Mouse (Mus musculus) stomach, postnatal 0 days (tissue): ENCODE results near the gene Pdhx. TPM values are rescaled to one million over a fixed set of nuclear protein-coding genes. Genes with fewer than 3 reads are reported as not detected.

Experiments used
- ATAC-seq: fragments of 200-750 bp; cut with Nextera tagmentation; 2 replicates; pipeline ENCODE4 v1.8.0; 2017; ENCODE audit not compliant: low FRiP score, low TSS enrichment
- DNase-seq: peaks from one replicate; pipeline ENCODE4 v3.0.0-alpha.2; 2016; ENCODE audit warnings: low spot score
- H3K27ac ChIP-seq: fragments of 300-500 bp; sonication (generic); replicated peaks from 2 replicates; pipeline ENCODE4 v1.5.1; 2014; ENCODE audit warnings: mild to moderate bottlenecking, control low read depth
- H3K27me3 ChIP-seq: fragments of 300-500 bp; sonication (generic); 2 replicates; pipeline ENCODE4 v1.6.1; 2014; ENCODE audit warnings: low read length; ENCODE audit not compliant: control insufficient read depth, insufficient read depth
- H3K36me3 ChIP-seq: fragments of 300-500 bp; sonication (generic); 2 replicates; pipeline ENCODE4 v1.6.1; 2014; ENCODE audit warnings: low read length, mixed read lengths; ENCODE audit not compliant: control insufficient read depth, insufficient read depth
- H3K4me1 ChIP-seq: fragments of 300-500 bp; sonication (generic); replicated peaks from 2 replicates; pipeline ENCODE4 v1.6.1; 2014; ENCODE audit warnings: antibody characterized with exemption; ENCODE audit not compliant: control insufficient read depth, insufficient read depth
- H3K4me2 ChIP-seq: fragments of 300-500 bp; sonication (generic); replicated peaks from 2 replicates; pipeline ENCODE4 v1.6.1; 2014; ENCODE audit warnings: low read depth, mild to moderate bottlenecking, control low read depth, moderate library complexity
- H3K4me3 ChIP-seq: fragments of 300-500 bp; sonication (generic); 2 replicates; pipeline ENCODE4 v1.5.1; 2014; ENCODE audit warnings: low read depth, low read length, control low read depth
- H3K9ac ChIP-seq: fragments of 300-500 bp; sonication (generic); 2 replicates; pipeline ENCODE4 v1.6.1; 2014; ENCODE audit warnings: mild to moderate bottlenecking, low read length, control low read depth, mixed read lengths
- H3K9me3 ChIP-seq: fragments of 300-500 bp; sonication (generic); 2 replicates; pipeline ENCODE4 v1.6.1; 2016; ENCODE audit warnings: low read length; ENCODE audit not compliant: control insufficient read depth
- CTCF ChIP-seq: IDR thresholded peaks from 2 replicates; pipeline ENCODE4 v1.5.1; 2016; ENCODE audit warnings: antibody characterized with exemption, low read depth, mild to moderate bottlenecking, moderate library complexity
- EP300 ChIP-seq: optimal IDR thresholded peaks from 2 replicates; pipeline ENCODE3; 2016; ENCODE audit warnings: antibody characterized with exemption
- WGBS: fragments of 180-500 bp; shearing (Covaris S2); extraction: QIAGEN DNeasy Blood & Tissue Kit; methylation state at CpG from one replicate; pipeline ENCODE4 v1.1.7; 2014; 5-methylcytosine and 5-hydroxymethylcytosine counted together
- polyA plus RNA-seq: library from polyadenylated mRNA; unstranded; fragments of >200 nt; fragmentation: Nextera tagmentation; extraction: Ambion mirVana; gene quantifications from 2 replicates; pipeline ENCODE4 v1.2.1, GENCODE M21; 2015

Gene Pdhx
- polyA plus RNA-seq, 1 experiment from 2014 or later = 24.7 TPM

DNA sequence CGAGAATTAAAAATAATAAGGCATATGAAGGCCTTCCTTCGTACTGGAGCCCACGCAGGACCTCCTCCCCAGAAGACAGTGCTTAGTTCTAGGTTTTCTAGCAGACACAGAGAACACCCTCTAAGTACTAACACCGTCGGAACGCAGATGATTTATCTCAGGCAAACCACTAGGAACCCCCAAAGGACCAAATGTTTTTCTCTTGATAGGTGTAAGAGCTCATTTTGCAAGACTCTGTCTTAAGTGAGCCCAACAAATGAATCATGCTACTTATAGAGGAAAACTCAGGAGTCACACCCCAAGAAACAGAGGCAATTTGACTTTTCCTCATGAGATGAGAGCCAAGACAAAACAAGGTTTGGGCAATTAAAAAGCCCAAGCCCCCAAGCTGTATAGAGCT is 80.9 kb downstream of the Pdhx start:
- DNase-seq = no peak
- whole genome bisulfite sequencing = 79% methylated on average over 6 of the region's 6 CpGs
- no peak overlapping the region for H3K27ac ChIP-seq
- no peak overlapping the region for H3K9ac ChIP-seq
- H3K9me3 ChIP-seq = no peaks in the 10 kb centered on the region
- no peak overlapping the region for H3K4me2 ChIP-seq
- no peak overlapping the region for H3K4me3 ChIP-seq
- H3K36me3 ChIP-seq = no peaks in the 10 kb centered on the region
- ATAC-seq = no peak
- no peaks in the 10 kb centered on the region for H3K4me1 ChIP-seq
- TF ChIP-seq EP300 = no peak
- no peak for TF ChIP-seq CTCF
- H3K27me3 ChIP-seq = no peaks in the 10 kb centered on the region

DNA sequence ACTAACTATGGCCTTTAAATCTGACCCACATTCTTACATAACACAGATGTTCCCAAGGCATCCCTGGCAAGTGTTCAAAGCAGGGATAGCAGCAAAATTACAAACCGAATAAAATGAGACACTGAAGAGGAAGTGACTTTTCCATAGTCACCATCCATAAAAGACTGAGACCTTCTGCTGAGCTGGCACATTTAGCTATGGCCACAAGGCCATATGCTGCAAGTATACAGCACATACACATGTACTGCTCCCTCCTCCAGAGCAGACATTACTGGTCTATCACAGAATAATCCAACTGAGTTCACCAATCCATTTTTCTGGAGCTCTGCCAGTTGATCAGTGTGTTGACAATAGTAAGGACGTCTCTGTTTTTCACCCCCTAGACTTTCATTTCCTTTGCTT is 83.0 kb downstream of the Pdhx start:
- Histone ChIP-seq H3K4me2 (no peak overlapping the region), H3K9me3 (no peaks in the 10 kb centered on the region), H3K27me3 (no peaks in the 10 kb centered on the region), H3K4me3 (no peak overlapping the region), H3K9ac (no peak overlapping the region), H3K4me1 (no peaks in the 10 kb centered on the region), H3K36me3 (no peaks in the 10 kb centered on the region), H3K27ac (no peak overlapping the region)
- ATAC-seq (no peak), DNase-seq (no peak)
- no peak for TF ChIP-seq EP300
- no peak for TF ChIP-seq CTCF
- WGBS = 29% methylated on average over 2 of the region's 2 CpGs

DNA sequence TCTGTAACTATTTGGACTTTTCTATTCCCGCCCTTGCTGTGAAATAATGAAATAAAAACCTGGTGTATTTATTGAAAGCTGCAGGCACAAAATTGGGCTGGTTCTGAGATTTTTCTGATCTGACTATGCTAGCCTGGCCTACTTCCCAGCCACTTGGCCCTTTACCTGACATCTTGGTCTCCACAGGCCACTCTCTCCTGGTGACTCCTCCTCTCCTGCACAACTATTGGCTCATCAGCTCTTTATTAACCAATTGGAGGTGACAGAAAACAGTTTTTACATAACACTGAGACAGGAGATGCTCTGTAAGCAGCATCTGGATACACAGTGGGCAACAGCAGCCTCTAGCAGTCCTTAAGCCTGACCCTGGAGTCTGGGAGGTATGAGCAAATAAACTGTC is 83.9 kb downstream of the Pdhx start:
- DNase-seq (no peak), ATAC-seq (no peak)
- H3K9me3 ChIP-seq = no peaks in the 10 kb centered on the region
- TF ChIP-seq CTCF (no peak), EP300 (no peak)
- H3K4me2 ChIP-seq = no peak overlapping the region
- WGBS = 89% methylated on average over 1 of the region's 1 CpGs
- H3K4me3 ChIP-seq = no peak overlapping the region
- no peaks in the 10 kb centered on the region for H3K27me3 ChIP-seq
- no peak overlapping the region for H3K27ac ChIP-seq
- H3K4me1 ChIP-seq = no peaks in the 10 kb centered on the region
- H3K9ac ChIP-seq = no peak overlapping the region
- no peaks in the 10 kb centered on the region for H3K36me3 ChIP-seq

DNA sequence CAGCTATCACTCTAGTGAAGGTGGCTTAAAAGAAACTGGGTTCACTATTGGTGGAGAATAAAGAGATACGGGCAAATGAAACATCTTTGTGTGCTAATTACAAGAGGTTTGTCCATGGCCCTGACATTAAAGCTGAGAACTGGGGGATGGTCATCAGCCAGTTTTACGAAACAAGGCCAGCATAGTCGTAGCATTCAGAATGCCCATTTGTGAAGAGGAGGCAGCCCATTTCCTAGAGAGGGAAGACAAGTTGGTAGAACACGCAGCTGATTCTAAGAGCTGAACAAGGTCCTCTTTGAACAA is 85.7 kb downstream of the Pdhx start:
- no peaks in the 10 kb centered on the region for H3K4me1 ChIP-seq
- H3K4me3 ChIP-seq = no peak overlapping the region
- no peak for ATAC-seq
- H3K27me3 ChIP-seq = no peaks in the 10 kb centered on the region
- no peak for DNase-seq
- no peaks in the 10 kb centered on the region for H3K9me3 ChIP-seq
- TF ChIP-seq EP300 (no peak), CTCF (no peak)
- 89% methylated on average over 4 of the region's 4 CpGs for WGBS
- no peaks in the 10 kb centered on the region for H3K36me3 ChIP-seq
- H3K4me2 ChIP-seq = no peak overlapping the region
- H3K27ac ChIP-seq = no peak overlapping the region
- H3K9ac ChIP-seq = no peak overlapping the region

DNA sequence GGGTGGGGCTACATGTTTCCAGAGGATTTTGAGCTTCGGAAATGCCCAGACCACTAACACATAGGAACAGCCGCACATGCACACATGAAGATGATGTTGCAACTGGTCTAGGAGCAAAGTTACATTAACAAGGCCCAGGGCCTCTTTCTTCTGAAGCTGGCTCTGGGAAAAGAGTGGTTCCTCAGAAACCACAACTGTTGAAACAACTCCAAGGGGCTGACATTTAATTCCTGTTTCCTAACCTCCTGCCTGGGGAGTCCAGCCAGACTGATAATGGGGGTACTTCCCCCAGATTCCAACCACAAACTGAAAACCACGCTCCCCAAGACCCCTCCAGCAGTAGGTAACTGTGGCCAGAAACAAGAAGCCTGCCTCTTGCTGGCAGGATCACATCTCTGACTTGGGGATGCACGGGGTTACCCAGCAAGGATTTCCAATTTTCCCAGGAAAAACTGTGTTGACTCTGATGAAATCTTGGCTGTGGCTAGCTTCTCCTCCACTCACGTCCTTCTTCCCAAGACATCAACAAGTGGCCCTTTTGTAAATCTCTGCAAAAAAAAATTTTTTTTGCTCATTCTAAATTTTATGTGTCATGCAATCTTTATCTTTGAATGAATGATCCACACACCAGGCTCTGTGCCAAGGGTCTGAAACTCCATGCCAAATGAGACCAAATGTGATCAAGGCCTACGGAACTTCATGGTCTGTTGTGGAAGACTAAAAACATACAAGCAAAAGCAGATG is 86.2 kb downstream of the Pdhx start:
- H3K9me3 ChIP-seq = no peaks in the 10 kb centered on the region
- TF ChIP-seq CTCF (no peak), EP300 (no peak)
- H3K4me3 ChIP-seq = no peak overlapping the region
- H3K27me3 ChIP-seq = no peaks in the 10 kb centered on the region
- H3K9ac ChIP-seq = no peak overlapping the region
- H3K4me1 ChIP-seq = no peaks in the 10 kb centered on the region
- H3K4me2 ChIP-seq = no peak overlapping the region
- H3K27ac ChIP-seq = 0 out of 2 replicates have a peak overlapping the region, but pooled peaks have one; percentile 13
- WGBS = 67% methylated on average over 6 of the region's 6 CpGs
- 0 out of 2 replicates have a peak, but pooled peaks have one; percentile 15 for ATAC-seq
- no peak for DNase-seq
- H3K36me3 ChIP-seq = no peaks in the 10 kb centered on the region

DNA sequence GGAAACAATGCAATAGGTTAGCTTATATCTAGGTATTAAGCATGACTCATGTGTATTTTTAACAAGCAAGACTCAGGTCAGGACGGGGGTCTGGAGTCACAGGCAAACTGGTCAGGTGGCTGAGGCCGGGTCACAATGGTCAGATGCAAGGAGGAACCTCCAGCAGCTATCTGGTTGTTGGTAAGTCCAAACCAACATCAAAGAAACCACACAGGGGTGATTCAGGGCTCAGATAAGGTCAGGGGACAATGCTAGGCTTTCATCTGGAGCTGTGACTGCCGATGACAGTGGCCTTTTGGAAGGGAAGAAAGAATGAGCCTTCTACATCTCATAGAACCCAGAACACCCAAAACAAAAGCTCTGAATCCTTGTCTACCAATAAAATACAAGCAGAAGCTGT is 86.9 kb downstream of the Pdhx start:
- H3K27me3 ChIP-seq = no peaks in the 10 kb centered on the region
- no peak overlapping the region for H3K9ac ChIP-seq
- no peak for ATAC-seq
- no peaks in the 10 kb centered on the region for H3K4me1 ChIP-seq
- H3K9me3 ChIP-seq = no peaks in the 10 kb centered on the region
- TF ChIP-seq CTCF = no peak
- H3K4me2 ChIP-seq = no peak overlapping the region
- no peak overlapping the region for H3K27ac ChIP-seq
- H3K36me3 ChIP-seq = no peaks in the 10 kb centered on the region
- H3K4me3 ChIP-seq = no peak overlapping the region
- no peak for DNase-seq
- 55% methylated on average over 3 of the region's 3 CpGs for WGBS
